Mouse (Mus musculus) stomach, postnatal 0 days (tissue): ENCODE measurements around the gene Gorasp2. TPM values are rescaled to one million over a fixed set of nuclear protein-coding genes. Genes with fewer than 3 reads are reported as not detected.

Experiments
- ATAC-seq: fragments of 200-750 bp; cut with Nextera tagmentation; 2 replicates; pipeline ENCODE4 v1.8.0; 2017; ENCODE audit not compliant: low FRiP score, low TSS enrichment
- DNase-seq: peaks from one replicate; pipeline ENCODE4 v3.0.0-alpha.2; 2016; ENCODE audit warnings: low spot score
- H3K27ac ChIP-seq: fragments of 300-500 bp; sonication (generic); replicated peaks from 2 replicates; pipeline ENCODE4 v1.5.1; 2014; ENCODE audit warnings: mild to moderate bottlenecking, control low read depth
- H3K27me3 ChIP-seq: fragments of 300-500 bp; sonication (generic); 2 replicates; pipeline ENCODE4 v1.6.1; 2014; ENCODE audit warnings: low read length; ENCODE audit not compliant: control insufficient read depth, insufficient read depth
- H3K36me3 ChIP-seq: fragments of 300-500 bp; sonication (generic); 2 replicates; pipeline ENCODE4 v1.6.1; 2014; ENCODE audit warnings: low read length, mixed read lengths; ENCODE audit not compliant: control insufficient read depth, insufficient read depth
- H3K4me1 ChIP-seq: fragments of 300-500 bp; sonication (generic); replicated peaks from 2 replicates; pipeline ENCODE4 v1.6.1; 2014; ENCODE audit warnings: antibody characterized with exemption; ENCODE audit not compliant: control insufficient read depth, insufficient read depth
- H3K4me2 ChIP-seq: fragments of 300-500 bp; sonication (generic); replicated peaks from 2 replicates; pipeline ENCODE4 v1.6.1; 2014; ENCODE audit warnings: low read depth, mild to moderate bottlenecking, control low read depth, moderate library complexity
- H3K4me3 ChIP-seq: fragments of 300-500 bp; sonication (generic); 2 replicates; pipeline ENCODE4 v1.5.1; 2014; ENCODE audit warnings: low read depth, low read length, control low read depth
- H3K9ac ChIP-seq: fragments of 300-500 bp; sonication (generic); 2 replicates; pipeline ENCODE4 v1.6.1; 2014; ENCODE audit warnings: mild to moderate bottlenecking, low read length, control low read depth, mixed read lengths
- H3K9me3 ChIP-seq: fragments of 300-500 bp; sonication (generic); 2 replicates; pipeline ENCODE4 v1.6.1; 2016; ENCODE audit warnings: low read length; ENCODE audit not compliant: control insufficient read depth
- CTCF ChIP-seq: IDR thresholded peaks from 2 replicates; pipeline ENCODE4 v1.5.1; 2016; ENCODE audit warnings: antibody characterized with exemption, low read depth, mild to moderate bottlenecking, moderate library complexity
- EP300 ChIP-seq: optimal IDR thresholded peaks from 2 replicates; pipeline ENCODE3; 2016; ENCODE audit warnings: antibody characterized with exemption
- WGBS: fragments of 180-500 bp; shearing (Covaris S2); extraction: QIAGEN DNeasy Blood & Tissue Kit; methylation state at CpG from one replicate; pipeline ENCODE4 v1.1.7; 2014; 5-methylcytosine and 5-hydroxymethylcytosine counted together
- polyA plus RNA-seq: library from polyadenylated mRNA; unstranded; fragments of >200 nt; fragmentation: Nextera tagmentation; extraction: Ambion mirVana; gene quantifications from 2 replicates; pipeline ENCODE4 v1.2.1, GENCODE M21; 2015

Gene Gorasp2
- polyA plus RNA-seq, 1 experiment from 2014 or later = 139 TPM

GRCm38 (mm10) chr2:70667016-70667415, 5.6 kb downstream of the Gorasp2 start:
- H3K4me3 ChIP-seq = no peak overlapping the region
- ATAC-seq (no peak), DNase-seq (no peak)
- no peak overlapping the region for H3K9ac ChIP-seq
- no peak for TF ChIP-seq CTCF
- H3K27me3 ChIP-seq = no peaks in the 10 kb centered on the region
- H3K27ac ChIP-seq = no peak overlapping the region
- H3K36me3 ChIP-seq = no peaks in the 10 kb centered on the region
- H3K9me3 ChIP-seq = no peaks in the 10 kb centered on the region
- H3K4me2 ChIP-seq = no peak overlapping the region
- WGBS = 76% methylated on average over 7 of the region's 7 CpGs
- H3K4me1 ChIP-seq = 0 out of 2 replicates have a peak, but pooled peaks cover 3% of the 10 kb centered on the region

- TF ChIP-seq EP300 (no peak), CTCF (no peak)
- DNase-seq (no peak), ATAC-seq (no peak)
- H3K27me3 ChIP-seq = no peaks in the 10 kb centered on the region
- H3K4me1 ChIP-seq = no peaks in the 10 kb centered on the region
- no peaks in the 10 kb centered on the region for H3K36me3 ChIP-seq
- H3K9me3 ChIP-seq = no peaks in the 10 kb centered on the region
- no peak overlapping the region for H3K4me3 ChIP-seq
- WGBS = 75% methylated on average over 2 of the region's 2 CpGs
- no peak overlapping the region for H3K27ac ChIP-seq
- no peak overlapping the region for H3K9ac ChIP-seq
- H3K4me2 ChIP-seq = no peak overlapping the region
Observed at GRCm38 (mm10) chr2:70669241-70669640, 7.9 kb downstream of the Gorasp2 start.

- no peak overlapping the region for H3K4me3 ChIP-seq
- DNase-seq (no peak), ATAC-seq (no peak)
- TF ChIP-seq EP300 (no peak), CTCF (no peak)
- H3K9me3 ChIP-seq = no peaks in the 10 kb centered on the region
- no peak overlapping the region for H3K4me2 ChIP-seq
- WGBS = 48% methylated on average over 2 of the region's 2 CpGs
- no peak overlapping the region for H3K27ac ChIP-seq
- no peaks in the 10 kb centered on the region for H3K36me3 ChIP-seq
- H3K27me3 ChIP-seq = no peaks in the 10 kb centered on the region
- H3K4me1 ChIP-seq = no peaks in the 10 kb centered on the region
- H3K9ac ChIP-seq = no peak overlapping the region
Observed at GRCm38 (mm10) chr2:70669896-70670295, 8.5 kb downstream of the Gorasp2 start.

GRCm38 (mm10) chr2:70672476-70672875, 11.1 kb downstream of the Gorasp2 start:
- no peak for TF ChIP-seq CTCF
- no peak for TF ChIP-seq EP300
- Histone ChIP-seq H3K36me3 (no peaks in the 10 kb centered on the region), H3K4me3 (no peak overlapping the region), H3K4me1 (no peaks in the 10 kb centered on the region), H3K9ac (no peak overlapping the region), H3K27ac (no peak overlapping the region), H3K9me3 (no peaks in the 10 kb centered on the region), H3K27me3 (no peaks in the 10 kb centered on the region), H3K4me2 (no peak overlapping the region)
- DNase-seq = no peak
- no peak for ATAC-seq
- WGBS = 69% methylated on average over 2 of the region's 2 CpGs

- TF ChIP-seq EP300 (no peak), CTCF (peak; percentile 61)
- 76% methylated on average over 7 of the region's 7 CpGs for WGBS
- no peak for DNase-seq
Observed at GRCm38 (mm10) chr2:70673445-70674126, 12.2 kb downstream of the Gorasp2 start.

GRCm38 (mm10) chr2:70682324-70682723, 20.9 kb downstream of the Gorasp2 start:
- no peak for DNase-seq
- Histone ChIP-seq H3K4me1 (no peaks in the 10 kb centered on the region), H3K4me3 (no peak overlapping the region), H3K36me3 (peaks cover 43% of the 10 kb centered on the region), H3K27me3 (no peaks in the 10 kb centered on the region), H3K27ac (no peak overlapping the region), H3K9me3 (no peaks in the 10 kb centered on the region), H3K9ac (no peak overlapping the region), H3K4me2 (no peak overlapping the region)
- TF ChIP-seq CTCF = no peak
- no peak for TF ChIP-seq EP300
- ATAC-seq = no peak
- 62% methylated on average over 2 of the region's 2 CpGs for WGBS

More at GRCm38 (mm10) chr2:70673445-70674126, 12.2 kb downstream of the Gorasp2 start:
- no peaks in the 10 kb centered on the region for H3K27me3 ChIP-seq
- H3K9me3 ChIP-seq = no peaks in the 10 kb centered on the region
- ATAC-seq = no peak
- peaks cover 2% of the 10 kb centered on the region; the same call in 1 of the 2 replicates for H3K36me3 ChIP-seq
- no peak overlapping the region for H3K4me3 ChIP-seq
- no peak overlapping the region for H3K4me2 ChIP-seq
- H3K9ac ChIP-seq = no peak overlapping the region
- H3K27ac ChIP-seq = no peak overlapping the region
- H3K4me1 ChIP-seq = no peaks in the 10 kb centered on the region
